Mouse (Mus musculus): ENCODE data around the gene Tmem120b. TPM values are rescaled to one million over a fixed set of nuclear protein-coding genes. Genes with fewer than 3 reads are reported as not detected.

Gene Tmem120b
- total and polyA plus RNA-seq, 3 experiments, result 4.8 to 8.0 (median 6.2) TPM

- Histone ChIP-seq H3K9me3 (replicated peaks; ENCODE audit: low read length) (no peaks in the 10 kb centered on the region), H3K79me2 (replicated peaks; ENCODE audit: control insufficient read depth, extremely low read depth, insufficient read depth, poor library complexity, severe bottlenecking) (peaks cover 6% of the 10 kb centered on the region), H3K4me3 (replicated peaks in 1 of 3; ENCODE audit: low read depth in 2 of 3, low read length in 2 of 3, poor library complexity in 1 of 3) (no peak overlapping the region), H3K27ac (ENCODE audit: insufficient read depth, low read depth) (no peak overlapping the region), H3K36me3 (replicated peaks in 1 of 2; ENCODE audit: control insufficient read depth in 1 of 2, insufficient read depth in 1 of 2, low read length in 1 of 2) (peaks cover 80 to 91% of the 10 kb centered on the region in 2 experiments), H3K4me1 (ENCODE audit: control insufficient read depth in 1 of 2, insufficient read depth in 2 of 2) (peaks cover 5 to 13% of the 10 kb centered on the region in 2 experiments), H3K4me2 (ENCODE audit: insufficient read depth, low read depth, poor library complexity, severe bottlenecking) (no peak overlapping the region), H3K9ac (ENCODE audit: insufficient read depth, low read depth) (no peak overlapping the region), H3K27me3 (replicated peaks) (no peaks in the 10 kb centered on the region)
- dilution Hi-C loops (cut with MboI; ENCODE audit: extremely low pct_ligation_motif_present, extremely low pct_unique_long_range_greater_than_20kb, low sequenced_read_pairs) (no loop called here), in situ Hi-C loops (cut with MboI; ENCODE audit: low pct_ligation_motif_present, low pct_unique_long_range_greater_than_20kb, low sequenced_read_pairs) (no loop called here)
- no peak for DNase-seq (ENCODE audit: extremely low read depth)
- TF ChIP-seq CTCF (conservative IDR thresholded peaks at IDR 0.05 in 1 of 2, IDR thresholded peaks at IDR 0.05 in 1 of 2; ENCODE audit: low read depth in 2 of 2, low read length in 2 of 2) (peak; percentile 33 to 60; a peak in 3 of 4 replicates), EP300 (IDR thresholded peaks at IDR 0.05; ENCODE audit: low read length) (no peak), SMC3 (IDR thresholded peaks at IDR 0.05; ENCODE audit: low read depth, low read length) (peak; percentile 14; the same call in 1 of the 2 replicates)
These were observed 88.5 kb downstream of the Tmem120b start for GRCm38 (mm10) chr5:123156763-123157162.

- dilution Hi-C loops (cut with MboI; ENCODE audit: extremely low pct_ligation_motif_present, extremely low pct_unique_long_range_greater_than_20kb, low sequenced_read_pairs), result no loop called here
- Histone ChIP-seq H3K4me3 (replicated peaks in 1 of 3; ENCODE audit: low read depth in 2 of 3, low read length in 2 of 3, poor library complexity in 1 of 3) (no peak overlapping the region), H3K79me2 (replicated peaks; ENCODE audit: control insufficient read depth, extremely low read depth, insufficient read depth, poor library complexity, severe bottlenecking) (no peaks in the 10 kb centered on the region), H3K4me1 (ENCODE audit: control insufficient read depth in 1 of 2, insufficient read depth in 2 of 2) (peaks cover 0 to 3% of the 10 kb centered on the region in 2 experiments; a peak in 1 of 4 replicates), H3K36me3 (replicated peaks in 1 of 2; ENCODE audit: control insufficient read depth in 1 of 2, insufficient read depth in 1 of 2, low read length in 1 of 2) (peaks cover 78 to 92% of the 10 kb centered on the region in 2 experiments), H3K9me3 (replicated peaks; ENCODE audit: low read length) (no peaks in the 10 kb centered on the region), H3K4me2 (ENCODE audit: insufficient read depth, low read depth, poor library complexity, severe bottlenecking) (no peak overlapping the region), H3K9ac (ENCODE audit: insufficient read depth, low read depth) (no peak overlapping the region), H3K27ac (ENCODE audit: insufficient read depth, low read depth) (no peak overlapping the region), H3K27me3 (replicated peaks) (no peaks in the 10 kb centered on the region)
- in situ Hi-C loops (cut with MboI; ENCODE audit: low pct_ligation_motif_present, low pct_unique_long_range_greater_than_20kb, low sequenced_read_pairs), result no loop called here
- no peak for TF ChIP-seq RAD21 (IDR thresholded peaks at IDR 0.05; ENCODE audit: low read depth, low read length)
- TF ChIP-seq MAX (IDR thresholded peaks at IDR 0.05; ENCODE audit: low read length), result no peak
- TF ChIP-seq E2F4 (IDR thresholded peaks at IDR 0.05; ENCODE audit: insufficient replicate concordance, low read depth, low read length), result no peak
- TF ChIP-seq POLR2A (IDR thresholded peaks at IDR 0.05; ENCODE audit: low read depth, low read length), result no peak
- TF ChIP-seq NRF1 (IDR thresholded peaks at IDR 0.05; ENCODE audit: low read depth, low read length), result no peak
- no peak for TF ChIP-seq JUN (IDR thresholded peaks at IDR 0.05; ENCODE audit: insufficient read depth, low read depth, low read length)
- TF ChIP-seq CHD1 (IDR thresholded peaks at IDR 0.05; ENCODE audit: low read depth, low read length), result no peak
- no peak for TF ChIP-seq GABPA (IDR thresholded peaks at IDR 0.05; ENCODE audit: insufficient replicate concordance, low read depth, low read length)
- no peak for TF ChIP-seq IRF4 (IDR thresholded peaks at IDR 0.05; ENCODE audit: low read depth, low read length)
- TF ChIP-seq JUND (conservative IDR thresholded peaks at IDR 0.05; ENCODE audit: low read depth, low read length), result no peak
- TF ChIP-seq NELFE (IDR thresholded peaks at IDR 0.05; ENCODE audit: low read depth, low read length), result no peak
- no peak for TF ChIP-seq ETS1 (conservative IDR thresholded peaks at IDR 0.05; ENCODE audit: low read depth, low read length)
- TF ChIP-seq SMC3 (IDR thresholded peaks at IDR 0.05; ENCODE audit: low read depth, low read length), result no peak
- TF ChIP-seq SIN3A (IDR thresholded peaks at IDR 0.05; ENCODE audit: low read length), result no peak
- TF ChIP-seq ZNF384 (IDR thresholded peaks at IDR 0.05; ENCODE audit: low read depth, low read length), result no peak
- no peak for TF ChIP-seq ZMIZ1 (IDR thresholded peaks at IDR 0.05; ENCODE audit: low read depth, low read length)
- no peak for DNase-seq (ENCODE audit: extremely low read depth)
These were observed 89.8 kb downstream of the Tmem120b start for GRCm38 (mm10) chr5:123157972-123158371.

Data from CH12.LX (cell line).